ENCODE assay signal across 9 mouse cellular contexts in genomic region chr2:27554308-27554707, GRCm38 (mm10). TPM values are rescaled to one million over a fixed set of nuclear protein-coding genes. Genes with fewer than 3 reads are reported as not detected.
DNase-seq lines count a peak whose midpoint lies in the region; ATAC-seq lines count a peak whose summit lies in the region.
"Had no signal": no experiment of that assay in that cellular context is flagged by ENCODE, and none has a peak within 500 bp of the region (broad histone marks: within the 10 kb centered on the region; RNA-seq: fewer than 3 reads in every experiment).

No protein-coding gene starts in this region.

- H3K4me2 ChIP-seq in heart, embryonic 14.5 days (ENCODE audit: low read length), result no peak overlapping the region
- no peak overlapping the region for H3K4me2 ChIP-seq in kidney, embryonic 16.5 days (replicated peaks; ENCODE audit: low read depth, low read length)
- H3K4me2 ChIP-seq: midbrain, embryonic 15.5 days had no signal

- intact Hi-C loops in gastrocnemius, postnatal 36 days (cut with DNase I), result loop anchor here (5.0 kb wide), 1 partner anchor 418 kb away; no protein-coding TSS in a partner anchor

- no peak overlapping the region for H3K27ac ChIP-seq in heart, embryonic 14.5 days (replicated peaks in 1 of 2; ENCODE audit: control insufficient read depth in 1 of 2, insufficient read depth in 1 of 2, low read depth in 2 of 2, low read length in 2 of 2)
- H3K27ac ChIP-seq in kidney, embryonic 16.5 days (ENCODE audit: low read length), result peak overlapping the region; percentile 67; the same call in 1 of the 2 replicates
- H3K27ac ChIP-seq: midbrain, embryonic 15.5 days had no signal

- peaks cover 8 to 10% of the 10 kb centered on the region in 2 experiments for H3K4me1 ChIP-seq in heart, embryonic 14.5 days (ENCODE audit: control insufficient read depth in 2 of 2, insufficient read depth in 2 of 2, low read length in 2 of 2)
- peaks cover 11% of the 10 kb centered on the region; the same call in 1 of the 2 replicates for H3K4me1 ChIP-seq in kidney, embryonic 16.5 days (ENCODE audit: insufficient read depth, low read length)
- H3K4me1 ChIP-seq: midbrain, embryonic 15.5 days had no signal

- ATAC-seq in heart, embryonic 14.5 days (ENCODE audit: insufficient number of reproducible peaks, insufficient read depth, low FRiP score, low read depth), result no peak
- peak; percentile 67; the same call in 1 of the 2 replicates for ATAC-seq in kidney, embryonic 16.5 days (ENCODE audit: low FRiP score, low TSS enrichment)
- ATAC-seq: midbrain, embryonic 15.5 days had no signal

- H3K36me3 ChIP-seq in heart, embryonic 14.5 days (ENCODE audit: control insufficient read depth, insufficient read depth, low read length), result no peaks in the 10 kb centered on the region
- H3K36me3 ChIP-seq in kidney, embryonic 16.5 days (ENCODE audit: insufficient read depth, low read length), result no peaks in the 10 kb centered on the region
- H3K36me3 ChIP-seq: midbrain, embryonic 15.5 days had no signal

- H3K9ac ChIP-seq in heart, embryonic 14.5 days (ENCODE audit: low read length), result peak overlapping the region; percentile 38; the same call in 1 of the 2 replicates
- H3K9ac ChIP-seq in kidney, embryonic 16.5 days (replicated peaks; ENCODE audit: low read length), result no peak overlapping the region
- H3K9ac ChIP-seq: midbrain, embryonic 15.5 days had no signal

- DNase-seq in gastrocnemius, adult 18-20 months (ENCODE audit: low spot score), result peak; percentile 14
- DNase-seq in gastrocnemius, postnatal 36 days, result no peak
- DNase-seq in lung, postnatal 10 days, result peak; percentile 73
- DNase-seq in cerebellum, adult 9-10 months, result no peak
- no peak for DNase-seq in Muller cell, postnatal 12 days (ENCODE audit: inconsistent ontology term)
- no peak for DNase-seq in layer of hippocampus, postnatal 10 days (ENCODE audit: low spot score in 2 of 2)

- H3K4me3 ChIP-seq in heart, embryonic 14.5 days (ENCODE audit: control insufficient read depth in 1 of 2, insufficient read depth in 1 of 2, low read depth in 1 of 2, low read length in 2 of 2), result no peak overlapping the region
- H3K4me3 ChIP-seq in kidney, embryonic 16.5 days (ENCODE audit: low read length), result no peak overlapping the region
- H3K4me3 ChIP-seq: midbrain, embryonic 15.5 days had no signal

- no peaks in the 10 kb centered on the region for H3K27me3 ChIP-seq in heart, embryonic 14.5 days (ENCODE audit: control insufficient read depth, insufficient read depth, low read length)
- H3K27me3 ChIP-seq in kidney, embryonic 16.5 days (ENCODE audit: insufficient read depth, low read length), result no peaks in the 10 kb centered on the region
- H3K27me3 ChIP-seq: midbrain, embryonic 15.5 days had no signal

- 64% methylated on average over 9 of the region's 9 CpGs for WGBS in heart, embryonic 14.5 days
- WGBS in kidney, embryonic 16.5 days, result 63% methylated on average over 9 of the region's 9 CpGs

- H3K9me3 ChIP-seq in heart, embryonic 14.5 days (ENCODE audit: control insufficient read depth, low read length), result no peaks in the 10 kb centered on the region
- no peaks in the 10 kb centered on the region for H3K9me3 ChIP-seq in kidney, embryonic 16.5 days (ENCODE audit: low read length)
- H3K9me3 ChIP-seq: midbrain, embryonic 15.5 days had no signal

RNA-seq across cellular contexts. Expression of gene Wdr5, which starts 39.4 kb away (rescaled TPM):
- total RNA-seq in gastrocnemius, adult 18-20 months (2021), result 10 to 100 TPM; 16.8 to 18.1 TPM
- total RNA-seq in gastrocnemius, postnatal 36 days (2021), result 10 to 100 TPM; 14.5 to 16.8 TPM
- 29.5 and 30.2 TPM in 2 replicates for polyA plus RNA-seq in heart, embryonic 14.5 days (2014; fragmentation: Nextera tagmentation; extraction: Ambion mirVana)
- polyA plus RNA-seq in kidney, embryonic 16.5 days (2015; fragmentation: Nextera tagmentation; extraction: Ambion mirVana), result 67.3 and 70.5 TPM in 2 replicates
- 10 to 100 TPM; 42.8 to 44.2 TPM for total RNA-seq in layer of hippocampus, postnatal 10 days (2021)

RNA-seq across cellular contexts. Expression of gene Brd3, which starts 46.8 kb away (rescaled TPM):
- total RNA-seq in gastrocnemius, adult 18-20 months (2021), result 10 to 100 TPM; 21.8 to 23.0 TPM
- total RNA-seq in gastrocnemius, postnatal 36 days (2021), result 10 to 100 TPM; 18.7 to 19.5 TPM
- polyA plus RNA-seq in heart, embryonic 14.5 days (2014; fragmentation: Nextera tagmentation; extraction: Ambion mirVana), result 70.8 and 74.8 TPM in 2 replicates
- polyA plus RNA-seq in kidney, embryonic 16.5 days (2015; fragmentation: Nextera tagmentation; extraction: Ambion mirVana), result 103 and 117 TPM in 2 replicates
- 10 to 100 TPM; 79.7 to 80.2 TPM for total RNA-seq in layer of hippocampus, postnatal 10 days (2021)

Comparison
In these comparisons a context has a peak if more than half of its experiments do, and no peak if none do; other contexts are left out.
1. DNase-seq: peak in gastrocnemius, adult 18-20 months (single experiment) and lung, postnatal 10 days (single experiment); none in gastrocnemius, postnatal 36 days (0 of 2), cerebellum, adult 9-10 months (single experiment), Muller cell, postnatal 12 days (single experiment) and layer of hippocampus, postnatal 10 days (0 of 2).